Mouse (Mus musculus) olfactory bulb, adult 2 months (tissue): ENCODE data around the gene Klc2. TPM values are rescaled to one million over a fixed set of nuclear protein-coding genes. Genes with fewer than 3 reads are reported as not detected.

ENCODE experiments used
- H3K27ac ChIP-seq: fragments of 200-500 bp; 2 replicates; pipeline ENCODE4 v1.5.1; 2012; ENCODE audit warnings: low read depth, low read length; ENCODE audit not compliant: insufficient read depth
- H3K4me1 ChIP-seq: fragments of 200-500 bp; 2 replicates; pipeline ENCODE4 v1.6.1; 2012; ENCODE audit warnings: low read length; ENCODE audit not compliant: control insufficient read depth, insufficient read depth
- H3K4me3 ChIP-seq: fragments of 200-500 bp; 2 replicates; pipeline ENCODE4 v1.5.1; 2012; ENCODE audit warnings: mild to moderate bottlenecking, low read depth, low read length, moderate library complexity; ENCODE audit not compliant: insufficient read depth
- CTCF ChIP-seq: fragments of 200-500 bp; IDR thresholded peaks from 2 replicates; pipeline ENCODE4 v1.5.1; 2012; ENCODE audit warnings: low read depth, mild to moderate bottlenecking, low read length, moderate library complexity; ENCODE audit not compliant: insufficient read depth
- POLR2A ChIP-seq: fragments of 200-500 bp; IDR thresholded peaks from 2 replicates; pipeline ENCODE4 v1.6.1; 2012; ENCODE audit warnings: mild to moderate bottlenecking, low read depth, low read length, moderate library complexity; ENCODE audit not compliant: insufficient read depth
- WGBS: fragments of 180-500 bp; shearing (Covaris S2); methylation state at CpG from one replicate; pipeline ENCODE4 v1.1.7; 2018; 5-methylcytosine and 5-hydroxymethylcytosine counted together
- polyA plus RNA-seq: library from polyadenylated mRNA; stranded (reverse); fragments of >200 nt; gene quantifications from 2 replicates; pipeline ENCODE4 v1.2.4, GENCODE M21; 2012; ENCODE audit warnings: low replicate concordance; ENCODE audit not compliant: missing spikeins, insufficient read depth, insufficient read length

Klc2 gene
- polyA plus RNA-seq, 1 experiment: not detected

DNA sequence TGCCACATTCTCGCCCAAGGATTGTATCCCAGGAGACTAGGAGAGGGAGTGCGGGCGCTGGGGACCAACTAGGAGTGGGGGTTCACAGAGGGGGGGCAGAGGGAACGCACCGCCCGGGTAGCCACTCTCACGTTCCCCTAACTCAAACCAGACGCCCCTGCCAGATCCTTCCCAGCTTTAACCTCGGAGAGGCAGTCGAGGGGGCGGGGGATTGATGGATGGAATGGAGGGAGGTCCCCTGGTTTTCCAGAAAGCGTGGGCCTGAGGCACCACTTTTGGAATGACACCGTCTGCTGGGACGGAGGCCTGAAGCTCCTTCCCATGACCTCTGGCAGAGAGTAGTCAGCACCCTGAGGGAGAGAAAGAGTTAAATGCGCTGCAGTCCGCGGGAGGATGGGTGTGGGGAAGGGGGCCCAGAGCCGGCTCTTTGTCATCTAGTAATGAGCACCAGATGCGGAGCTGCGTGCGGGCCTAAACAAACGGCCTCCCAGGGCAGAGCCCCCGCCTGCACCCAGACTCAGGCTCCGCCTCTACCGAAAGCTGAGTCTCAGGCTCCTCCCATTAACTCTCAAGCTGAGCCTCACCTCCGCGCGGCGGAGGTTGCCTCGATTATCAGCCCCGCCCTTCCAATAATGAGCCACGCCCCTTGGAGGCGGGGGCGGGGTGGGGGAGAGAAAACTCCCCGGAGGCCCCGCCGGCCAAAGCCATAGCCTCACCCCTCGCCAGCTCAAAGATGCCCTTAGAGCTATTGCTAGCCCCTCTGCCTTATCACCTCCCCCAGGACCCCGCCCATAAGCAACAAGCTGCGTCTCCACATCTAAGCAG lies 46.6 kb downstream of the Klc2 start:
- peak overlapping the region; percentile 16; the same call in 1 of the 2 replicates for H3K27ac ChIP-seq
- peak overlapping the region; percentile 49 for H3K4me3 ChIP-seq
- peaks cover 39% of the 10 kb centered on the region for H3K4me1 ChIP-seq
- TF ChIP-seq POLR2A (peak; percentile 38; the same call in 1 of the 2 replicates), CTCF (no peak)
- 2% methylated on average over 40 of the region's 40 CpGs for WGBS

DNA sequence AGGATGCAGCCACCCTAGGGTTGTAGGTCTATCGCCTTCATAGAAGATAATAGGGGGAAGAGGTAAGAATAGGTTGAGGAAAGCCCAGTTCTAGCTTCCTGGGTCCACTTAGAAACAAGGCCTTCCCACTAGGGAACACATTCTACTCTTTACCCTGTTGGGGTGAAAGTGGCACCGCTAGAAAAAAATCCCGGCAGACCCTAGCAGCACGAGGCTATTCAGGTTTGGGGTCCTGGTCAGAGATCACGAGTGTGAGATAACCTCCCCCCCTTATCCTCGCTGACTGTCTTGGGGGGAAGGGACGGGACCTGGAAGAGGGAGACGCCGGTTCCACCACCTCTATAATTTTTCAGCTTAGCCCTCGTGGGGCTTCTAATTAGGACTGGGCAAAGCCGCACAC lies 47.3 kb downstream of the Klc2 start:
- H3K4me1 ChIP-seq: peaks cover 39% of the 10 kb centered on the region
- no peak overlapping the region for H3K27ac ChIP-seq
- TF ChIP-seq POLR2A: no peak
- TF ChIP-seq CTCF: no peak
- peak overlapping the region; percentile 49 for H3K4me3 ChIP-seq
- 30% methylated on average over 11 of the region's 11 CpGs for WGBS

DNA sequence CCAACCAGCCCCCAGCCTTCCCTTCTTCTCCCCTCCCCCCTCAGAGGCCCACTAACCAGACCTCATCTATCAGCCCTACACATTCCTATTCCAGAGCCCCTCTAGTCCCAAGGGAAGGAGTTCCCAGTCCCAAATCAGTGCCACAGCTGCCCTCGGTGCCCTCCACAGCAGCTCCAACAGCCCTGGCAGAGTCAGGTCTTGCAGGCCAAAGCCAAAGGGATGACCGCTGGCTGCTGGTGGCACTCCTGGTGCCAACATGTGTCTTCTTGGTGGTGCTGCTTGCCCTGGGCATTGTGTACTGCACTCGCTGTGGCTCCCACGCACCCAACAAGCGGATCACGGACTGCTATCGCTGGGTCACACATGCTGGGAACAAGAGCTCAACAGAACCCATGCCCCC lies 48.4 kb downstream of the Klc2 start:
- Histone ChIP-seq H3K4me3 (no peak overlapping the region), H3K27ac (no peak overlapping the region), H3K4me1 (peaks cover 39% of the 10 kb centered on the region)
- TF ChIP-seq CTCF (no peak), POLR2A (no peak)
- WGBS: 88% methylated on average over 7 of the region's 7 CpGs

DNA sequence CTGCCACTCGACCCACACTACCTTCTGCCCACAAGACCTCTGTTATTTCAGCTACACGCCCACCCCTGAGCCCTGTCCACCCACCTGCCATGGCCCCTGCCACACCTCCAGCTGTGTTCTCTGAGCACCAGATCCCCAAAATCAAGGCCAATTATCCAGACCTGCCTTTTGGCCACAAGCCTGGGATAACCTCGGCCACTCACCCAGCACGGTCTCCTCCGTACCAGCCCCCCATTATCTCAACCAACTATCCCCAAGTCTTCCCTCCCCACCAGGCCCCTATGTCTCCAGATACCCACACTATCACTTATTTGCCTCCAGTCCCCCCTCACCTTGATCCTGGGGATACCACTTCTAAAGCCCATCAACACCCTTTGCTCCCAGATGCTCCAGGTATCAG lies 48.9 kb downstream of the Klc2 start:
- Histone ChIP-seq H3K4me3 (no peak overlapping the region), H3K4me1 (peaks cover 39% of the 10 kb centered on the region), H3K27ac (no peak overlapping the region)
- no peak for TF ChIP-seq CTCF
- no peak for TF ChIP-seq POLR2A
- 94% methylated on average over 5 of the region's 5 CpGs for WGBS

DNA sequence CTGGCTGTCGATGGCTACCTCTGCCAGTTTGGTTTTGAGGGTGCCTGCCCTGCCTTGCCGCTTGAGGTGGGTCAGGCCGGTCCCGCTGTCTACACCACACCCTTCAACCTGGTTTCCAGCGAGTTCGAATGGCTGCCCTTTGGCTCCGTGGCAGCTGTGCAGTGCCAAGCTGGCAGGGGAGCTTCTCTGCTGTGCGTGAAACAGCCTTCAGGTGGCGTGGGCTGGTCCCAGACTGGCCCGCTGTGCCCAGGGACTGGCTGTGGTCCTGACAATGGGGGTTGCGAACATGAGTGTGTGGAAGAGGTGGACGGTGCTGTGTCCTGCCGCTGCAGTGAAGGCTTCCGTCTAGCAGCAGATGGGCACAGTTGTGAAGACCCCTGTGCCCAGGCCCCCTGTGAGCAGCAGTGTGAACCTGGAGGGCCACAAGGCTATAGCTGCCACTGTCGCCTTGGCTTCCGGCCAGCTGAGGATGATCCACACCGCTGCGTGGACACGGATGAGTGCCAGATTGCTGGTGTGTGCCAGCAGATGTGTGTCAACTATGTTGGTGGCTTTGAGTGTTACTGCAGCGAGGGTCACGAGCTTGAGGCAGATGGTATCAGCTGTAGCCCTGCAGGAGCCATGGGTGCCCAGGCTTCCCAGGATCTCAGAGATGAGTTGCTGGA lies 49.7 kb downstream of the Klc2 start:
- TF ChIP-seq CTCF (no peak), POLR2A (no peak)
- WGBS: 49% methylated on average over 21 of the region's 21 CpGs
- Histone ChIP-seq H3K4me3 (peak overlapping the region; percentile 33), H3K4me1 (peaks cover 39% of the 10 kb centered on the region), H3K27ac (no peak overlapping the region)

DNA sequence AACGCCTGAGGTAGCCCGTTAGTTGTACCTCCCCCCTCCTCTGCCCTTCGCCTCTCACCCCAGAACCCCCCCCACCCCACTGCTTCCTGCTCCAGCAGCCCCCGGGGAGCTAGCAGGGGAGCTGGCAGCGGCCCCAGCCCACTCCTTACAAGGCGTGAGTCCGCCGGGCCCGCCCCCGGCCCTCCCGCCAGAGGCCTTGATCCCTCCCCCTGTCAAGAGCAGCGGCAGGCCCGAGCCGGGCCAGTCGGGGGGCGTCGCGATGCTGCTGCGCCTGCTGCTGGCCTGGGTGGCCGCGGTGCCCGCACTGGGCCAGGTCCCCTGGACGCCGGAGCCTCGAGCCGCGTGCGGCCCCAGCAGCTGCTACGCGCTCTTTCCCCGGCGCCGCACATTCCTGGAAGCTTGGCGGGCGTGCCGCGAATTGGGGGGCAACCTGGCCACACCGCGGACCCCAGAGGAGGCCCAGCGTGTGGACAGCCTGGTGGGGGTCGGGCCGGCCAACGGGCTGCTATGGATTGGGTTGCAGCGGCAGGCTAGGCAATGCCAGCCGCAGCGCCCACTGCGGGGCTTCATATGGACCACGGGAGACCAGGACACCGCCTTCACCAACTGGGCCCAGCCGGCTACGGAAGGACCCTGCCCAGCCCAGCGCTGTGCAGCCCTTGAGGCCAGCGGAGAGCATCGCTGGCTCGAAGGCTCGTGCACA lies 50.3 kb downstream of the Klc2 start, which contains the start of gene Cd248:
Gene Cd248, plus strand, starts transcription at position 212 of the 703 bp plus-strand sequence.
- Histone ChIP-seq H3K4me1 (peaks cover 39% of the 10 kb centered on the region), H3K27ac (no peak within 1 kb of the TSS), H3K4me3 (peak within 1 kb of the TSS; percentile 33)
- TF ChIP-seq POLR2A: no peak
- TF ChIP-seq CTCF: no peak
- WGBS: 5% methylated on average over 50 of the region's 56 CpGs

DNA sequence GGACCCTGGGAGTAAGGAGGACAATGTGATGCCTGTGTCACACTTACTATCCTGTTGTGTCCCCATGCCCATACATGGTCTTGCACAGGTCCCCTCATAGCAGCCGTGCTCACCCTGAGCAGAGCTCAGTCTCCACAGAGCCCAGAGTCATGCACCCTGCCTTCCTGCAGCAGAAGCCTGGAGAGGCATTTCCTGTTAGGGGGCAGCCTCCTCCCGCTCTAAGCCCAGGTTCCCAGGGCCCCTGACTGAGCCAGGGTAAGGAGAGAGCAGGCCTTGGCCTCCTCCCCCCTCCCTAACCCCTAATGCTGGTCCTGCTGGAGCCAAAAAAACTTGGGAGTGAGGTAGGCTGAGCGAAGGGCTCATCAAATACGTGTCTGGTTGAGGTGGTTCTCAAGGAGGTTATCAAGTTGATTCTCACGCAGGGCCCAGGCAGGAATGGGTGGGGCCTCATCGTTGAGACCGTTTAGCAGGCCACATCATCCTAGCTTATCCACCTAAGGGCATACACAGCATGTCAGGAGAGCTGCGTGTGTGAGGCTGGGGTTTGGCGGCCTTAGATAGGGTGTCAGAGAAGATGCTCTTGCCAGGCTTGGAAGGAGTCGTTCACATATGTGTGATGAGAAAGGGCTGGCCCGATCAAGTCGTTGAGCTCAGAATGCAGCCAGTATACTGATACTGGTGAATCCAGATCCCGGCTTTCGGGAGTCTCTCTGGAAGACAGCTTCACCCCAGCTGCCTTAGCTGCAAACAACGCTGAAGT lies 51.1 kb downstream of the Klc2 start:
- Histone ChIP-seq H3K4me1 (peaks cover 38% of the 10 kb centered on the region), H3K4me3 (no peak overlapping the region), H3K27ac (no peak overlapping the region)
- WGBS: 31% methylated on average over 15 of the region's 15 CpGs
- no peak for TF ChIP-seq POLR2A
- TF ChIP-seq CTCF: no peak

DNA sequence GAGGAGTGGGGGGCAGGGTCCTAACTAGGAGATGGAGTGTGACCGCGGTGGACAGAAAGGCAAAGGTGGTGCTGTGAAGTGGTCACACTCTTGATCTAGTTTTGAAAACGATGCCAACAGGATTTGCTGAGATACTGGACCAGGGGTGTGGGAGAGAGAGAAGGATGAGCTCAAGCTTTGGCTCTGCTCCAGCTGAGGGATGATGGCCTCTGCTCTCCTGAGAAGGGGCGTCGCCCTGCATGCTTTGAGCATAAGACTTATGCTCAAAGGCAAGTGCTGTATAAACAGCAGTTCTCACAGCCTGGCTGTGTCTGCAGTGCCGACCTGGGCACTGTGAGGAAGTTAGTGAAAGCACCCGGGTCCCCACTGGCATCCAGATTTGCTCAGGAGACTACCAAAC lies 53.3 kb downstream of the Klc2 start:
- H3K4me1 ChIP-seq: peaks cover 39% of the 10 kb centered on the region
- no peak overlapping the region for H3K4me3 ChIP-seq
- H3K27ac ChIP-seq: no peak overlapping the region
- 66% methylated on average over 7 of the region's 7 CpGs for WGBS
- TF ChIP-seq POLR2A: no peak
- TF ChIP-seq CTCF: no peak

DNA sequence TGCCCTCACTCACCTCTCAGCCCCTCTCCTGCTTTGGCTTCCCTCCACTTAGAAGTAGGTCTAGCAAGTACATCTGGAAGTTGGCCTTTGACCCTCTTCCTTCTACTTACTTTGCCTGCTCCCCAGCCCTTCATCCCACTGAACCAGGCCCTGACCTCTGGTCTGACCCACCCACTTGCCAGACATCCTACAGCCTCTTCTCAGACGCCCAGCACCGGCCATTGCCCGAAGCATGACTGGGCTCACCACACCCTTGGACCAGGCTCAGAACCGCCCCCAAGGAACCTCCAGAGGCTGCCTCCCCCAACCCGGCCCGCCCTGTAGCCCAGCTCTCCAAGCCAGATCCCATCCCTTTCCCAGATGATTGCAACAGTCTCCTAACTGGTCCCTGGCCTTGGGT lies 55.9 kb downstream of the Klc2 start:
- Histone ChIP-seq H3K4me3 (no peak overlapping the region), H3K27ac (no peak overlapping the region), H3K4me1 (peaks cover 44% of the 10 kb centered on the region)
- WGBS: 78% methylated on average over 6 of the region's 6 CpGs
- TF ChIP-seq POLR2A: no peak
- TF ChIP-seq CTCF: no peak
